Mouse (Mus musculus): ENCODE results near the gene Hsf4. TPM values are rescaled to one million over a fixed set of nuclear protein-coding genes. Genes with fewer than 3 reads are reported as not detected.

Gene Hsf4
- polyA plus RNA-seq, 1 experiment from 2014 or later = not detected

DNA sequence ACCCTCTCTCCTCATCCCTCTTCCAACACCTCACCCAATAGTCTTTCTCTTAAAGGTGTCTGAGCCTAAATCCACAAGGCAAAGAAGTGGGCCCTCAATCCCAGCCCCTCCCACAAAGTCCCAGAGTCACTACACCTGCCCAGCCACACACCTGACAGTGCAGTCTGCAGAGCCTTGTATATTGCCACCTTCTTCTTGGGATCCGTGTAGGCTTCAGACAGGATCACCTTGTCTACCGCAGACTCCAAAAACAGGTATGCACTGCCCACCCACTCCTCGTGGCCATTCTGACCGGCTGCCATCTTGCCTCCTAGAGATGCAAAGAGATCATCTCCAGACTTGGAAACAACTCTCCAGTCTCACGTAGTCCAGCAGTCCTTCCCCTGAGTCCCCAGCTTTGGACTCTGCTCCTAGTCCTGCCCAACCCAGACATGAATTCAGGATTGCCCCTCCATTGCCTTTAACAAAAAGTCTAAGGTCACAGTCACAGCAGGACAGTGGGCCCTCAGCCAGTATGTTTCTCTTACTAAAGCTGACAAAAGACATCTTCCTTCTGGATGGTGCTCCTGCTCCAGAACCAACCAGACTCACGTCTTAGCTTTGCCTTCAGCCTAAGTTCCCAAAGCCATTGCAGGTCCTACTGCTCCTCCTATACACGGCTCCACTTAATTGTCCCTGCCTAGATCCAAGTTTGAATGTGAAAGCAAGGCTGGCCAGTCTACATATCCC, 9.1 kb upstream of the Hsf4 start:
- Histone ChIP-seq H3K4me2 (0 out of 2 replicates have a peak overlapping the region, but pooled peaks have one; percentile 86), H3K4me3 (no peak overlapping the region), H3K9ac (no peak overlapping the region; the same call in 1 of the 2 replicates), H3K27me3 (replicated peaks) (peaks cover 83% of the 10 kb centered on the region), H3K27ac (replicated peaks) (no peak overlapping the region), H3K36me3 (no peaks in the 10 kb centered on the region), H3K9me3 (no peaks in the 10 kb centered on the region), H3K4me1 (peaks cover 35% of the 10 kb centered on the region)
- WGBS = 64% methylated on average over 7 of the region's 7 CpGs
- ATAC-seq (ENCODE audit: extremely low read depth, insufficient number of reproducible peaks, low FRiP score, low TSS enrichment) = no peak

- H3K4me3 ChIP-seq = no peak overlapping the region
- peaks cover 33% of the 10 kb centered on the region for H3K4me1 ChIP-seq
- H3K36me3 ChIP-seq = no peaks in the 10 kb centered on the region
- no peak overlapping the region for H3K9ac ChIP-seq
- 78% methylated on average over 12 of the region's 12 CpGs for WGBS
- H3K27me3 ChIP-seq (replicated peaks) = peaks cover 82% of the 10 kb centered on the region
- H3K4me2 ChIP-seq = no peak overlapping the region
- no peak for ATAC-seq (ENCODE audit: extremely low read depth, insufficient number of reproducible peaks, low FRiP score, low TSS enrichment)
- H3K9me3 ChIP-seq = 0 out of 2 replicates have a peak, but pooled peaks cover 5% of the 10 kb centered on the region
- H3K27ac ChIP-seq (replicated peaks) = no peak overlapping the region
These were observed 8.1 kb upstream of the Hsf4 start for GRCm38 (mm10) chr8:105261326-105261980.

GRCm38 (mm10) chr8:105263244-105263912, 6.2 kb upstream of the Hsf4 start:
- 40% methylated on average over 16 of the region's 16 CpGs for WGBS
- Histone ChIP-seq H3K27me3 (replicated peaks) (peaks cover 85% of the 10 kb centered on the region), H3K4me3 (peak overlapping the region; percentile 84)

DNA sequence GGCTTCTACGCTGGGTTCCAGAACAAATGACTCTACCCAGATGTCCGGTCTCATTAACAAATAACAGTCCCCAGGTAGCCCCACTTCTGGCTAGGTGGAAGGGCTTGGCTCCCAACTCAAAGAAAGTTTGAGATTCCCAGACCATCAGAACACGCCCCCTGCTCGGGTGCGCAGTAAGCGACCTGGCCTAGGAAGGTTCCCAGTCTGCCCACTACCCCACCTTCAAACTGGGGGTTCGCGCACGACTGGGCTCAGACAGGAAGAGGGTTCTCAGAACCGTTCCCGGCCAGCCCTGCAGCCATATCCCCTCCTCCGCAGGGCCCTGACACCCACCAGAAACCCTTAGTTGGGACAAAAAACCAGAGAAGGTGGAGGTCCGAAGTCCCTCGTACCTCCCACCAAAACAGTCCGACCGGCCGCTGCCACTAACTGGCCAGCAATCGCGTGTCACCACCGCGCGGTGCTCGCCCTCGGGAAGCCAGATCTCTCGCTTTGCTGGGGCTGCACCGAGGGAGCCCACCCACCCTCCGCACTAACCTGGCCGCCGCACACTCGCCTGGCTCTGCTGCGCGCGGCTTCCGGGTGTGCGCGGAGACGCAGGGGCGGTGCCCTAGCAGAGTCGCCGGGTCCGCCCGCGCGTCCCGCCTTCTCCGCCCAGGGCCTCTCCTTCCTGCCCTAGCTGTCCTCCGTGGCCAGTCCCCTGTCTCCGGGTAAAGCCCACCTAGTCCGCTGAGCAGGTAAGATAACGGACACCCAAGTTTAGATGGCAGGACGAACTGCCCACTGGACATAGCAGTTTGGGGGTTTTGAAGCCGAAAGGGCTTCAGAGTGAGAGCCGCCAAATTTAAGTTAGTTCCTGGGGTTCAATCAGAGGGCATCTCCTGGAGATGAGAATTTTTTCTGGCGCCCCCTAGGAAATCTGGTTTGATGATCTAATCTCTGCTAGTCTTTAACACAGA, 5.3 kb upstream of the Hsf4 start, which contains the start of the genes Tradd and Fbxl8:
Gene Tradd (minus strand): TSS at position 586 of the 959 bp plus-strand sequence.
Gene Fbxl8 (plus strand): TSS at position 625 of the 959 bp plus-strand sequence.
- WGBS = 1% methylated on average over 54 of the region's 54 CpGs
- peaks cover 85% of the 10 kb centered on the region for H3K27me3 ChIP-seq (replicated peaks)
- 0 out of 2 replicates have a peak, but pooled peaks have one; percentile 30 for ATAC-seq (ENCODE audit: extremely low read depth, insufficient number of reproducible peaks, low FRiP score, low TSS enrichment)

More at GRCm38 (mm10) chr8:105263244-105263912, 6.2 kb upstream of the Hsf4 start:
- Histone ChIP-seq H3K9ac (peak overlapping the region; percentile 88; the same call in 1 of the 2 replicates), H3K36me3 (no peaks in the 10 kb centered on the region), H3K4me2 (peak overlapping the region; percentile 96), H3K27ac (replicated peaks) (no peak overlapping the region), H3K9me3 (0 out of 2 replicates have a peak, but pooled peaks cover 6% of the 10 kb centered on the region), H3K4me1 (peaks cover 39% of the 10 kb centered on the region)
- ATAC-seq (ENCODE audit: extremely low read depth, insufficient number of reproducible peaks, low FRiP score, low TSS enrichment) = no peak

GRCm38 (mm10) chr8:105265128-105265527, 4.5 kb upstream of the Hsf4 start:
- peaks cover 38% of the 10 kb centered on the region for H3K4me1 ChIP-seq
- 0 out of 2 replicates have a peak, but pooled peaks cover 6% of the 10 kb centered on the region for H3K9me3 ChIP-seq
- 15% methylated on average over 10 of the region's 10 CpGs for whole genome bisulfite sequencing
- H3K27ac ChIP-seq (replicated peaks) = no peak overlapping the region
- peak overlapping the region; percentile 96 for H3K4me2 ChIP-seq
- H3K36me3 ChIP-seq = no peaks in the 10 kb centered on the region
- H3K9ac ChIP-seq = peak overlapping the region; percentile 88
- peaks cover 85% of the 10 kb centered on the region for H3K27me3 ChIP-seq (replicated peaks)
- H3K4me3 ChIP-seq = peak overlapping the region; percentile 84
- no peak for ATAC-seq (ENCODE audit: extremely low read depth, insufficient number of reproducible peaks, low FRiP score, low TSS enrichment)

More for the DNA sequence above, 5.3 kb upstream of the Hsf4 start, which contains the start of the genes Tradd and Fbxl8:
- H3K4me1 ChIP-seq = peaks cover 39% of the 10 kb centered on the region
- peak within 1 kb of the TSS; percentile 84 for H3K4me3 ChIP-seq
- H3K36me3 ChIP-seq = no peaks in the 10 kb centered on the region
- 0 out of 2 replicates have a peak, but pooled peaks cover 6% of the 10 kb centered on the region for H3K9me3 ChIP-seq
- peak within 1 kb of the TSS; percentile 96 for H3K4me2 ChIP-seq
- H3K27ac ChIP-seq (replicated peaks) = no peak within 1 kb of the TSS
- H3K9ac ChIP-seq = peak within 1 kb of the TSS; percentile 88

- 0 out of 2 replicates have a peak, but pooled peaks cover 6% of the 10 kb centered on the region for H3K9me3 ChIP-seq
- peaks cover 85% of the 10 kb centered on the region for H3K27me3 ChIP-seq (replicated peaks)
- H3K27ac ChIP-seq (replicated peaks) = no peak overlapping the region
- no peaks in the 10 kb centered on the region for H3K36me3 ChIP-seq
- H3K4me3 ChIP-seq = no peak overlapping the region
- no peak overlapping the region for H3K4me2 ChIP-seq
- H3K4me1 ChIP-seq = peaks cover 45% of the 10 kb centered on the region
- no peak for ATAC-seq (ENCODE audit: extremely low read depth, insufficient number of reproducible peaks, low FRiP score, low TSS enrichment)
- 39% methylated on average over 13 of the region's 13 CpGs for whole genome bisulfite sequencing
- no peak overlapping the region for H3K9ac ChIP-seq
These were observed 2.8 kb upstream of the Hsf4 start for GRCm38 (mm10) chr8:105266775-105267174.

DNA sequence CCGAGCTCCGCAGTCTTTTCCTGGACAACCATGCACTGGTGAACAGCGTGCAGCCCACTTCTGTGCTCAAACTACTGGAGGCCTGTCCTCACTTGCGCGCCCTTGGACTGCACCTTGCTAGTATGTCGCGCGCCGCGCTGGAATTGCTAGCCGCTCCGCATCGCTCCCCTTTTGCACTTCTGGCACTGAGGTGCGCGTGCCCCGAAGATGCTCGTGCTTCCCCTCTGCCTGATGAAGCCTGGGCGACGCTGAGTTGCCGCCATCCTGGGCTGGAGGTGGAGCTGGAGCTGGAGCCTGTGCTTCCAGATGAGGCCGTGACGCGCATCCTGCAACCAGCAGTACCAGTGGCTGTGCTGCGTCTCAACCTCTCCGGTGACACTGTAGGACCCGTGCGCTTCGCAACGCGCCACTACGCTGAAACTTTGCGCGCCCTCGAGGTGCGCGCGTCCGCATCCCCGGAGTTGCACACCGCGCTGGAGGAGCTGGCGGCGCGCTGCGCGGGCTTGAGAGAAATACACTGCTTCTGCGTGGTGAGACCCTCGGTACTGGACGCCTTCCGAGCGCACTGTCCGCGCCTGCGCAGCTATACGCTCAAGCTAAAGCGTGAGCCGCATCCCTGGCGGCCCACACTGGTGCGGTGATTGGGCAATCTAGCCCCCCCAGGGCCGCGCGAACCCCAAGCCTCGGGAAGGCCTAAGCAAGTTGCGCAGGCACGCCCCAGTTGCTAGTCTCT, 1.1 kb upstream of the Hsf4 start:
- Histone ChIP-seq H3K4me2 (peak overlapping the region; percentile 96), H3K9ac (peak overlapping the region; percentile 74), H3K27me3 (replicated peaks) (peaks cover 90% of the 10 kb centered on the region), H3K27ac (replicated peaks) (no peak overlapping the region), H3K36me3 (no peaks in the 10 kb centered on the region), H3K4me1 (peaks cover 45% of the 10 kb centered on the region), H3K4me3 (peak overlapping the region; percentile 60), H3K9me3 (0 out of 2 replicates have a peak, but pooled peaks cover 6% of the 10 kb centered on the region)
- WGBS = under 1% methylated on average over 65 of the region's 65 CpGs
- 0 out of 2 replicates have a peak, but pooled peaks have one; percentile 22 for ATAC-seq (ENCODE audit: extremely low read depth, insufficient number of reproducible peaks, low FRiP score, low TSS enrichment)

DNA sequence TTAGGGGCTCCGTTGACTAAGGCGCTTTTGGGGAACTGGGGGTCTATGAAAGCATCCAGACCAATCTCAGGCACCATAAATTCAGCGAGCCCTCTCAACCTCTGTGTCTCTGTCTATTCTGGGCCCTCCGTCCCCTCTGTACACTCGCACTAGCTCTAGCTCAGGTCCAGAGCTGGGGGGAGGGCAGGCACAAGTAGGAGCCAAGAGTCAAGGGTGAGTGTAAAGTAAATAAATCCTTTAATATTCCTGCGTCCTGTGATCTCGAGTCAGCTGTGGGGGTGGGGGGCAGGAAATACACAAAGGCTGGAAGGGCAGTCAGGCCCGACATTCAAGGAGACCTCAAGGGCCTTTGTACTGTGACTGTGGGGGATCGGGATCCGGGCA, 534 bp upstream of the Hsf4 start:
- peak overlapping the region; percentile 96 for H3K4me2 ChIP-seq
- no peak overlapping the region for H3K27ac ChIP-seq (replicated peaks)
- ATAC-seq (ENCODE audit: extremely low read depth, insufficient number of reproducible peaks, low FRiP score, low TSS enrichment) = no peak
- 4% methylated on average over 10 of the region's 10 CpGs for WGBS
- no peaks in the 10 kb centered on the region for H3K36me3 ChIP-seq
- H3K27me3 ChIP-seq (replicated peaks) = peaks cover 90% of the 10 kb centered on the region
- peak overlapping the region; percentile 60 for H3K4me3 ChIP-seq
- H3K9ac ChIP-seq = peak overlapping the region; percentile 74
- H3K4me1 ChIP-seq = peaks cover 41% of the 10 kb centered on the region
- H3K9me3 ChIP-seq = 0 out of 2 replicates have a peak, but pooled peaks cover 6% of the 10 kb centered on the region

DNA sequence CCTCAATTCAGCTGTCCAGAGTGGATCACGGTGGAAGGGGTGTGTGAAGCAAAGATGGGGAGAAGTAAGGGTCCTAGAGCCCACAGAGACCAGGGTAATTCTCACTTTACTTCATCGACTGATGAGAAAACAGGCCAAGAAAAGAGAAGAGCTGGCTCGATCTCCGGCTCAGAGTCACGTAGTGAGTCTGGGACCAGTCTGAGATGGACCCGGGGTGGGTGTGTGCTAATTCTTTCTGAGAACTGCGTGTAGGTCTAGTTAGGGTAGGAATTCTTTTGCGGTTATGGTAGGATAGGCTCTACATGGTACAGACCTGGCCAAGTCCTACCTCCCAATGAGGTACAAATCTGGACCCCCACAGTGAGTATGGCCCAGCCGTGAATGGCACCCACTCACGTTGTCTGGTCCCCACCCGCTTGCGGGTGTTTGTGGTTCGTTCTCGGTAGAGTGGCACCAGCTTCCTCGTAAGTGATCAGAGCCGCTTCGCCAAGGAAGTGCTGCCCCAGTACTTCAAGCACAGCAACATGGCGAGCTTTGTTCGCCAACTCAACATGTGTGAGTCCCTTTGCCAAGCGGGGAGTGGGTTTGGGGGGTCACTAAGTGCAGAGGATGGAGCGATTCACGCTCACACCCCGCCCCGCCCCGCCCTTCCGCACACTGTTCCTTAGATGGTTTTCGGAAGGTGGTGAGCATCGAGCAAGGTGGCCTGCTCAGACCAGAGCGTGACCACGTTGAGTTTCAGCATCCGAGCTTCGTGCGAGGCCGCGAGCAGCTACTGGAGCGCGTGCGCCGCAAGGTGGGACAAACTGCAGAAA, 707 bp downstream of the Hsf4 start:
- peak overlapping the region; percentile 96 for H3K4me2 ChIP-seq
- H3K9me3 ChIP-seq = 0 out of 2 replicates have a peak, but pooled peaks cover 6% of the 10 kb centered on the region
- ATAC-seq (ENCODE audit: extremely low read depth, insufficient number of reproducible peaks, low FRiP score, low TSS enrichment) = no peak
- no peaks in the 10 kb centered on the region for H3K36me3 ChIP-seq
- H3K27ac ChIP-seq (replicated peaks) = no peak overlapping the region
- H3K4me1 ChIP-seq = peaks cover 34% of the 10 kb centered on the region
- WGBS = 6% methylated on average over 39 of the region's 39 CpGs
- peak overlapping the region; percentile 60 for H3K4me3 ChIP-seq
- peaks cover 99% of the 10 kb centered on the region for H3K27me3 ChIP-seq (replicated peaks)
- peak overlapping the region; percentile 74; the same call in 1 of the 2 replicates for H3K9ac ChIP-seq

Data from heart, embryonic 13.5 days (tissue).